Mouse (Mus musculus): ENCODE data around the gene Amd1. TPM values are rescaled to one million over a fixed set of nuclear protein-coding genes. Genes with fewer than 3 reads are reported as not detected.

The Amd1 gene
- polyA plus RNA-seq, 1 experiment from 2014 or later, result 25.5 TPM

DNA sequence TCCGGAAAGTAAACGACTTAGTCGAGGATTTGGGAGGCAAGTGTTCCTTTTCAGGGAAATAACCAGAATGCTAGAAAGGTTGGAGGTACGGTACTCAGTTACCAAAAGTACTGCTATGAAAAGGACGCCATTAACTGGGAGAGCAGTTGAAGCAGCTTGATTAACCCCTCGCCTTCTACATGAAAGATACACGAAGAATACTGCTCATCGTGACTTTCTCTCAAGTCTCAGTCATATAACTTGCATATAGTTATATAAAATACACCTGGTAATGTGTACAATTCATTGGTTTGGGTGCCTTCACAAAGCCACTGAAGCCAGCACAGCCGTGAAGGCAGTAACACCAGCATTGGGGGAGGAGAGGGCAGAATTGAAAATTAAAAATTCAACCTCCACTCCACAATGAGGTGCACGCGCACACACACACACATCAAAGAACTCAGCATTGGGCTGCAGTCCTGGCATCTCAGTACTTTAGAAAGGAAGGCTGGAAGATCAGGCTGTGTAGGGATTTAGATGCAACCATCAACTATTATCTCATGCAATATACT, 54.7 kb downstream of the Amd1 start:
- WGBS, result 28% methylated on average over 11 of the region's 11 CpGs
- no peak for TF ChIP-seq EP300 (IDR thresholded peaks at IDR 0.05)
- TF ChIP-seq CTCF (IDR thresholded peaks at IDR 0.05), result no peak
- H3K36me3 ChIP-seq (ENCODE audit: insufficient read depth, low read length), result peaks cover 11% of the 10 kb centered on the region; the same call in 1 of the 2 replicates
- peak overlapping the region; percentile 67 for H3K4me3 ChIP-seq (ENCODE audit: low read depth, low read length)
- no peaks in the 10 kb centered on the region for H3K27me3 ChIP-seq (replicated peaks; ENCODE audit: insufficient read depth, low read length)
- no peaks in the 10 kb centered on the region for H3K9me3 ChIP-seq (ENCODE audit: low read length)
- H3K4me2 ChIP-seq (replicated peaks; ENCODE audit: low read depth, low read length), result peak overlapping the region; percentile 80
- H3K4me1 ChIP-seq (ENCODE audit: insufficient read depth, low read depth, low read length), result peaks cover 4% of the 10 kb centered on the region; the same call in 1 of the 2 replicates
- no peak for ATAC-seq
- no peak for DNase-seq (ENCODE audit: low spot score)
- H3K9ac ChIP-seq (replicated peaks; ENCODE audit: low read depth), result no peak overlapping the region
- no peak overlapping the region; the same call in 1 of the 2 replicates for H3K27ac ChIP-seq (ENCODE audit: low read length)

DNA sequence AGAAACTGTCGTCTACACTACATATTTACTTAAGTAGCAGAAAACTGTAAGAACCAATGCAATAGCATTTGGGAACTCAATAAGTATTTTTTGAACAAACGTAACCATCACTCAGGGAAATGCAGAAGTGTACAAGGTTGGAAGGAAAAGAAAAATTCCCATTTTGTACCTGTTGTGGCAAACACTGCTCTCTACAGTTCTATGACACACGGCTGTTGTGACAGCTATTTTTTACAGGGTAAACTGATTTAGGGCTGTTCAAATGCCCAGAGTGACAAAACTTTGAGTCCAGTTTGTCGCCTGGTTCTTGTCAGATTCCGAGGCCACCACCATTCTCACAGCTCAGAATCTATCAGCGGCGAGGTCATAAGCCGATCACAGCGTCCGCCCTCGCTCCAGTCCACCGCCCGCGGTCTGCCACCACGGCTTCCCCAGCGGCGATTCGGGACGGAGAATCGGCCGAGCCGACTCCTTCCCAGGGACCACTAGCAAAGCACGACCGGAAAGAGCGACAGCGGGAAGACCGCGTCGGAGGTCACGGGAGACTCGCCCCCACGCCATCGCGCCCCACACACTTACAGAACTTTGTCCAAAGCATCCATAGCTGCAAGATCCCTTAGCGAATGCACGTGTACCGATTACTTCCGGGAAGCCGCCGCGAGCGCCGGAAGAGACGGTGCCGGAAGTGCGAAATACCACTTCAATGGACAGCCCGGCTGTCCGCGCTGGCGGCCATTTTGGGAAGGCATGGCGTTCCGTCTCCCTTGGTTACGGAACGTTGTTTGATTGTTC, 55.4 kb downstream of the Amd1 start, which contains the start of gene Rpf2:
Gene Rpf2, minus strand, starts transcription at position 663 of the 792 bp plus-strand sequence.
- H3K36me3 ChIP-seq (ENCODE audit: insufficient read depth, low read length), result peaks cover 11% of the 10 kb centered on the region; the same call in 1 of the 2 replicates
- DNase-seq (ENCODE audit: low spot score) (peak; percentile 95), ATAC-seq (peak; percentile 98)
- H3K4me2 ChIP-seq (replicated peaks; ENCODE audit: low read depth, low read length), result peak within 1 kb of the TSS; percentile 80
- H3K9ac ChIP-seq (replicated peaks; ENCODE audit: low read depth), result peak within 1 kb of the TSS; percentile 48
- TF ChIP-seq CTCF (IDR thresholded peaks at IDR 0.05), result no peak
- TF ChIP-seq EP300 (IDR thresholded peaks at IDR 0.05), result no peak
- H3K27ac ChIP-seq (ENCODE audit: low read length), result peak within 1 kb of the TSS; percentile 57
- peaks cover 4% of the 10 kb centered on the region; the same call in 1 of the 2 replicates for H3K4me1 ChIP-seq (ENCODE audit: insufficient read depth, low read depth, low read length)
- no peaks in the 10 kb centered on the region for H3K27me3 ChIP-seq (replicated peaks; ENCODE audit: insufficient read depth, low read length)
- H3K4me3 ChIP-seq (ENCODE audit: low read depth, low read length), result peak within 1 kb of the TSS; percentile 67
- H3K9me3 ChIP-seq (ENCODE audit: low read length), result no peaks in the 10 kb centered on the region
- under 1% methylated on average over 54 of the region's 54 CpGs for WGBS

DNA sequence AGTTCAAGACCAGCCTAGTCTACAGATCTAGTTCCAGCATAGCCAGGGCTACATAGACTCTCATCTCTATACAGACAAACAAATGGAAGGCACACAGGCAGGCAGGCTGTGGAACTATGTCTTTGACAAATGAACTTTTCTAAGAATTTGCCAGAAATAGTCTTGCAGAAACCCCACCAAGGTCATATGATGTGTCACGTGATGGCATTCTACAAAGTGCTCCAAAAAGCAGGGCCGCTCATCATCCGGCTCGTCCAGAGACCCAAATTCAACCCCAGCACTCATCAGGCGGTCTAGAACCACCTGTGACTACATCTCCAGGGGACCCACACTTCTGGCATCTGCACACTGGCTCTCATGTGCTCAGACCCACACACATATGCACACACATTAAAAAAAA, 64.2 kb downstream of the Amd1 start:
- Histone ChIP-seq H3K27me3 (replicated peaks; ENCODE audit: insufficient read depth, low read length) (no peaks in the 10 kb centered on the region), H3K36me3 (ENCODE audit: insufficient read depth, low read length) (no peaks in the 10 kb centered on the region; the same call in none of the 2 replicates), H3K27ac (ENCODE audit: low read length) (no peak overlapping the region), H3K4me1 (ENCODE audit: insufficient read depth, low read depth, low read length) (no peaks in the 10 kb centered on the region), H3K9me3 (ENCODE audit: low read length) (no peaks in the 10 kb centered on the region), H3K4me2 (replicated peaks; ENCODE audit: low read depth, low read length) (no peak overlapping the region), H3K9ac (replicated peaks; ENCODE audit: low read depth) (no peak overlapping the region), H3K4me3 (ENCODE audit: low read depth, low read length) (no peak overlapping the region)
- WGBS, result 94% methylated on average over 5 of the region's 5 CpGs
- no peak for TF ChIP-seq CTCF (IDR thresholded peaks at IDR 0.05)
- no peak for TF ChIP-seq EP300 (IDR thresholded peaks at IDR 0.05)
- no peak for DNase-seq (ENCODE audit: low spot score)
- ATAC-seq, result no peak

Other genes starting within 250 kb of the Amd1 start
- gene Slc16a10, start 159.9 kb downstream of the Amd1 start, polyA plus RNA-seq (2015; fragmentation: Nextera tagmentation; extraction: Ambion mirVana), result 7.3 and 8.7 TPM in 2 replicates
- gene Rpf2, start 55.1 kb downstream of the Amd1 start, polyA plus RNA-seq (2015; fragmentation: Nextera tagmentation; extraction: Ambion mirVana), result 19.0 and 20.4 TPM in 2 replicates
- gene Gtf3c6, start 44.1 kb downstream of the Amd1 start, polyA plus RNA-seq (2015; fragmentation: Nextera tagmentation; extraction: Ambion mirVana), result 35.2 and 40.0 TPM in 2 replicates
- 6.7 and 8.4 TPM in 2 replicates for gene Cdk19, start 37.4 kb upstream of the Amd1 start, polyA plus RNA-seq (2015; fragmentation: Nextera tagmentation; extraction: Ambion mirVana)